Mouse (Mus musculus): ENCODE data around the gene Nphs1. TPM values are rescaled to one million over a fixed set of nuclear protein-coding genes. Genes with fewer than 3 reads are reported as not detected.

The Nphs1 gene
- total RNA-seq, 2 experiments from 2014 or later = not detected

Other genes starting within 250 kb of the Nphs1 start
- gene Polr2i, start 226.4 kb upstream of the Nphs1 start, total RNA-seq (2021) = 10 to 100 TPM; 51.1 to 64.1 TPM
- gene Tbcb, start 226.0 kb upstream of the Nphs1 start, total RNA-seq (2021) = 10 to 100 TPM; 86.2 to 93.6 TPM
- gene Ovol3, start 222.6 kb upstream of the Nphs1 start, total RNA-seq (2021) = not detected
- under 1 TPM; 0.38 to 0.46 TPM for gene Thap8, start 178.2 kb upstream of the Nphs1 start, total RNA-seq (2021)
- 1 to 10 TPM; 4.9 to 6.7 TPM for gene Wdr62, start 177.9 kb upstream of the Nphs1 start, total RNA-seq (2021)
- gene Clip3, start 166.6 kb upstream of the Nphs1 start, total RNA-seq (2021) = 10 to 100 TPM; 22.6 to 24.3 TPM
- gene Alkbh6, start 149.6 kb upstream of the Nphs1 start, total RNA-seq (2021) = 10 to 100 TPM; 56.3 to 74.8 TPM
- gene Syne4, start 143.5 kb upstream of the Nphs1 start, total RNA-seq (2021) = 10 to 100 TPM; 21.8 to 31.5 TPM
- gene E130208F15Rik, start 136.6 kb upstream of the Nphs1 start, total RNA-seq (2021) = 1 to 10 TPM in 1 of 2 experiments, under 1 TPM in 1; 0.63 to 1.0 TPM
- gene Sdhaf1, start 134.4 kb upstream of the Nphs1 start, total RNA-seq (2021) = 10 to 100 TPM in 1 of 2 experiments, 1 to 10 TPM in 1; 8.8 to 12.0 TPM
- 1 to 10 TPM; 6.7 to 8.5 TPM for gene Lrfn3, start 95.5 kb upstream of the Nphs1 start, total RNA-seq (2021)
- gene Tyrobp, start 44.6 kb upstream of the Nphs1 start, total RNA-seq (2021) = 10 to 100 TPM; 34.7 to 68.5 TPM
- 1 to 10 TPM; 1.5 to 1.9 TPM for gene Hcst, start 38.5 kb upstream of the Nphs1 start, total RNA-seq (2021)
- gene Nfkbid, start 36.6 kb upstream of the Nphs1 start, total RNA-seq (2021) = 1 to 10 TPM; 1.6 to 2.0 TPM
- 10 to 100 TPM; 31.8 to 40.6 TPM for gene Aplp1, start 12.8 kb upstream of the Nphs1 start, total RNA-seq (2021)
- not detected for gene Kirrel2, start 625 bp upstream of the Nphs1 start, total RNA-seq (2021)
- gene Prodh2, start 35.3 kb downstream of the Nphs1 start, total RNA-seq (2021) = 1 to 10 TPM in 1 of 2 experiments, not detected in 1; 1.2 TPM
- 1 to 10 TPM; 1.8 to 2.7 TPM for gene Arhgap33, start 76.7 kb downstream of the Nphs1 start, total RNA-seq (2021)
- 10 to 100 TPM; 26.3 to 34.9 TPM for gene Hspb6, start 93.9 kb downstream of the Nphs1 start, total RNA-seq (2021)
- gene Proser3, start 94.0 kb downstream of the Nphs1 start, total RNA-seq (2021) = 1 to 10 TPM; 6.5 to 6.9 TPM
- gene Lin37, start 101.5 kb downstream of the Nphs1 start, total RNA-seq (2021) = 10 to 100 TPM; 47.0 to 59.3 TPM
- gene U2af1l4, start 105.0 kb downstream of the Nphs1 start, total RNA-seq (2021) = 10 to 100 TPM; 67.1 to 67.4 TPM
- 1 to 10 TPM; 4.6 to 8.2 TPM for gene Gm49396, start 105.0 kb downstream of the Nphs1 start, total RNA-seq (2021)
- gene Psenen, start 105.3 kb downstream of the Nphs1 start, total RNA-seq (2021) = 100 to 1,000 TPM; 130 to 154 TPM
- gene Igflr1, start 107.1 kb downstream of the Nphs1 start, total RNA-seq (2021) = 1 to 10 TPM; 3.6 to 4.3 TPM
- 10 to 100 TPM; 37.8 to 56.6 TPM for gene Kmt2b, start 130.4 kb downstream of the Nphs1 start, total RNA-seq (2021)
- gene Zbtb32, start 140.6 kb downstream of the Nphs1 start, total RNA-seq (2021) = under 1 TPM in 1 of 2 experiments, not detected in 1; 0.83 TPM
- gene Upk1a, start 154.5 kb downstream of the Nphs1 start, total RNA-seq (2021) = under 1 TPM; 0.19 to 0.20 TPM
- gene Cox6b1, start 167.8 kb downstream of the Nphs1 start, total RNA-seq (2021) = 1,000 to 10,000 TPM; 1,148 to 1,842 TPM
- not detected for gene Etv2, start 177.5 kb downstream of the Nphs1 start, total RNA-seq (2021)
- gene Rbm42, start 192.0 kb downstream of the Nphs1 start, total RNA-seq (2021) = 10 to 100 TPM; 84.9 to 86.7 TPM
- 1 to 10 TPM; 6.9 to 7.9 TPM for gene Haus5, start 206.7 kb downstream of the Nphs1 start, total RNA-seq (2021)
- gene Pmis2, start 213.3 kb downstream of the Nphs1 start, total RNA-seq (2021) = not detected
- gene 2200002J24Rik, start 240.6 kb downstream of the Nphs1 start, total RNA-seq (2021) = 1 to 10 TPM; 2.7 to 6.4 TPM